Mouse (Mus musculus) testis, adult 2 months (tissue): ENCODE data around the gene Slco3a1. TPM values are rescaled to one million over a fixed set of nuclear protein-coding genes. Genes with fewer than 3 reads are reported as not detected.

Experiments
- H3K27ac ChIP-seq: fragments of 200-500 bp; 2 replicates; pipeline ENCODE4 v1.5.1; 2012; ENCODE audit warnings: low read depth, low read length; ENCODE audit not compliant: control insufficient read depth, insufficient read depth
- H3K27me3 ChIP-seq: fragments of 200-500 bp; 2 replicates; pipeline ENCODE4 v1.6.1; 2012; ENCODE audit warnings: mild to moderate bottlenecking, low read length, moderate library complexity; ENCODE audit not compliant: control insufficient read depth, insufficient read depth
- H3K36me3 ChIP-seq: fragments of 200-500 bp; 2 replicates; pipeline ENCODE4 v1.6.1; 2012; ENCODE audit warnings: mild to moderate bottlenecking, low read length; ENCODE audit not compliant: control insufficient read depth, insufficient read depth
- H3K4me1 ChIP-seq: fragments of 200-500 bp; 2 replicates; pipeline ENCODE4 v1.6.1; 2012; ENCODE audit warnings: low read length; ENCODE audit not compliant: control insufficient read depth, insufficient read depth
- H3K4me3 ChIP-seq: fragments of 200-500 bp; 2 replicates; pipeline ENCODE4 v1.5.1; 2012; ENCODE audit warnings: low read depth, mild to moderate bottlenecking, low read length, moderate library complexity, mixed read lengths; ENCODE audit not compliant: control insufficient read depth
- CTCF ChIP-seq: fragments of 200-500 bp; IDR thresholded peaks from 2 replicates; pipeline ENCODE4 v1.5.1; 2012; ENCODE audit warnings: low read depth, mild to moderate bottlenecking, inconsistent platforms, low read length, moderate library complexity; ENCODE audit not compliant: control insufficient read depth, insufficient read depth, insufficient replicate concordance
- POLR2A ChIP-seq: fragments of 200-500 bp; IDR thresholded peaks from 2 replicates; pipeline ENCODE4 v1.6.1; 2012; ENCODE audit warnings: low read depth, mild to moderate bottlenecking, inconsistent platforms, low read length, moderate library complexity; ENCODE audit not compliant: control insufficient read depth
- polyA plus RNA-seq: library from polyadenylated mRNA; depleted of rRNA; stranded (reverse); fragments of >200 nt; gene quantifications from 2 replicates; pipeline ENCODE4 v1.2.3, GENCODE M21; 2012

Gene Slco3a1
- polyA plus RNA-seq, 1 experiment, result 67.7 TPM

DNA sequence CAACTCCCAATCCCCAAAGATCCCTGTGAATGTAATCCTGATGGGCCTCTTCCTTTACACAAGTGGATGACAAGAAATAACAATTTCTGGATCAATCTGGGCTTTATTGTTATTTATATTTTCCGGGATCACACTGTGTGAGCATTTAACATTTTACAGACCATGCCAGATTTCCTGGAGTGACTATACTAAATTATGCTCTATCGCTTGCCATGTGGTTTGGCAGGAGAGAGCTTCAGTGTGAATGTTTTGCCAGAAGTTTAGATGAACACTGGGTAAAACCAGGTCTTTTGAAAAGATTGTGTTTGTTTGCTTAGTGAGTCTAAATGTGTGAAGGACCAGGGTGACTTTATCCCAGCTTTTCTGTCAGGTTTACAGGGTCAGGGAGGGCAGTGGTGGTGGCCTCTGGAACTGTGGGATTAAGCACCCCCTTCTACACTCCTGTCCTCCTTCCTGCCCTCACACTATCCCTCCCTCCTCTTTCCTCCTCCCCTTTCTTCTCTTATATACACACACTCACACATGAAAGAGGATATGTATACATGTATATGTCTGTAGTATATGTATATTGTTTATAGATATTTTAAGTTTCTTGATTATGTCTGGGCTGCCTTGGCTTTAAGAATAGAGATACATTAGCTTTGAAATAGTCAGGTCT is 287.9 kb downstream of the Slco3a1 start:
- no peaks in the 10 kb centered on the region for H3K36me3 ChIP-seq
- no peaks in the 10 kb centered on the region for H3K4me1 ChIP-seq
- no peak overlapping the region for H3K27ac ChIP-seq
- TF ChIP-seq POLR2A (no peak), CTCF (no peak)
- no peak overlapping the region for H3K4me3 ChIP-seq
- H3K27me3 ChIP-seq, result no peaks in the 10 kb centered on the region

- Histone ChIP-seq H3K4me3 (no peak overlapping the region), H3K27ac (no peak overlapping the region), H3K27me3 (no peaks in the 10 kb centered on the region), H3K4me1 (no peaks in the 10 kb centered on the region), H3K36me3 (no peaks in the 10 kb centered on the region)
- TF ChIP-seq POLR2A, result no peak
- no peak for TF ChIP-seq CTCF
Observed at GRCm38 (mm10) chr7:74256291-74256690, 298.3 kb downstream of the Slco3a1 start.

DNA sequence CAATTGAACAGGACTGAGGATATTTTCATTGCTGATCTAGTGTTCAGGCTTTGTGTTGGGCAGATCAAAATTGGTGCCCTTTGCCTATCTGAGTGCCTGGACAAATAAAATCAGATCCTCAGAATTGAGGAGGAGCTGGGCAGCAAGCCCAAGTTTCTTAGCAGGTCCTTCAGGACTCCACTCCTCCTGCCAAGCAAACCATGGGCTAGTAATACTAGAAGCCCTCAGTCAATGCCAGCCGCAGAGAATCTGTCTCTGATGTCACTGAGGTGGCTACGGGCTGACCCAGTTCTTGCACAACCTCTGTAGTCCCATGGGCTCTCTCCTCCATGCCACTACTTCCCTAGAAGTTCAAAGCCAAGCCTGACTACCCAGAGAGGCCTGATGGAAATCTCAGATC is 302.5 kb downstream of the Slco3a1 start:
- Histone ChIP-seq H3K4me3 (no peak overlapping the region), H3K36me3 (no peaks in the 10 kb centered on the region), H3K27ac (no peak overlapping the region), H3K27me3 (no peaks in the 10 kb centered on the region), H3K4me1 (no peaks in the 10 kb centered on the region)
- TF ChIP-seq POLR2A, result no peak
- TF ChIP-seq CTCF, result no peak

DNA sequence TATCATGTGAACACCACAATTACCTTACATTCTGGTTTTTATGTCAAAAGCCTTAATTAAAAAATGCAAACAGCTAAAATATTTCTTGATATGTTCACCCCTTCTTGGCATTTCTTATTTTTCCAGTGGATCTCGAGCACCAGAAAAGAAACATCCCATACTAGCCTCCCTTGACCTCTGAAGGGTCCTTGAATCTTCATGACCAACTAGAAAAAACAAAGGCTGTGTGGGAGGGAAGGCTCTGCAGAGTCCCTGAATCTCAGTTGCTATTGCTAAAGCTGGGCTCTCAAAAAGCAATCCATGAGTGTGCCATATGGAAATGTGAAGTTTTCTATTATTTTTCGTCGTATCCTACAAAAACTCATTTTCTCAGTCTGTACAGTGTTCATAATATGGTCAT is 313.3 kb downstream of the Slco3a1 start:
- no peak overlapping the region for H3K27ac ChIP-seq
- no peak overlapping the region for H3K4me3 ChIP-seq

GRCm38 (mm10) chr7:74240459-74241172 is 314.0 kb downstream of the Slco3a1 start:
- no peaks in the 10 kb centered on the region for H3K27me3 ChIP-seq
- H3K4me3 ChIP-seq, result no peak overlapping the region
- no peak overlapping the region for H3K27ac ChIP-seq
- H3K36me3 ChIP-seq, result no peaks in the 10 kb centered on the region
- H3K4me1 ChIP-seq, result no peaks in the 10 kb centered on the region
- TF ChIP-seq POLR2A (no peak), CTCF (no peak)

More for the DNA sequence above, 313.3 kb downstream of the Slco3a1 start:
- H3K27me3 ChIP-seq, result no peaks in the 10 kb centered on the region
- no peak for TF ChIP-seq CTCF
- no peak for TF ChIP-seq POLR2A
- no peaks in the 10 kb centered on the region for H3K36me3 ChIP-seq
- H3K4me1 ChIP-seq, result no peaks in the 10 kb centered on the region
